Mouse (Mus musculus): ENCODE data around the gene Olfr1508.
"Not testable (repeated sequence)": the region's sequence is repeated elsewhere in the genome, so short reads cannot be mapped to it uniquely, and the experiment has no call there.

DNA sequence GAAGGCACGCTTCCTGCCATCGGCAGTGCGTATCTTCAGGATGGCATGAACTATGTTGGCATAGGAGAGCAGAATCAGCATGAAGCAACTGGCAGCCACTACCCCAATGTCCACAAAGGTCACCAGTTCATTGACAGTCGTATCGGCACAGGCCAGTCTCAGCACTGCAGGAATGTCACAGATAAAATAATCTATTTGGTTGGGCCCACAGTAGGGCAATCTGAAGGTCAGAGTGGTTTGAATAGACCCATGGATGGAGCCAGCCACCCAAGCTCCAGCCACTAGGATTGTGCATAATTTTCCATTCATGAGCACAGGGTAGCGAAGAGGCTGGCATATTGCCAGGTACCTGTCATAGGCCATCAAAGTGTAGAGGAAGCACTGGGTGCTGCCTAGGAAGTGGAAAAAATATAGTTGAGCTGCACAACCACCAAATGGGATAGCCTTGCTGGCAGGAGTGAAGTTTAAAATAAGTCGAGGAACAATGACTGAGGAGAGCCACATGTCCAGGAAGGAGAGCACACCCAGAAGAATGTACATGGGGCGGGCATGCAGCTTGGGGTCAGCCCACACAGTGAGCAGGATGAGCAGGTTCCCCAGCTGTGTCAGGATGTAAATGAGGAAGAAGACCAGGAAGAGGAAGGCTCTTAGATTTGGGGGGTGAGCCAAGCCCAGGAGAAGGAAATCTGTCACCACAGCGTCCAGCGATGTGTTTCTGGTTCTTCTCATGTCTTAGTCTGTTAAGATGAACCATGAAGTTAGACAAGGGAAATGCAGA, 57.0 kb downstream of the Olfr1508 start:
- TF ChIP-seq POLR2A (IDR thresholded peaks at IDR 0.05; ENCODE audit: control insufficient read depth, extremely low read depth, insufficient read depth, low read length, poor library complexity); CTCF (IDR thresholded peaks at IDR 0.05; ENCODE audit: borderline replicate concordance, control insufficient read depth, extremely low read depth, insufficient read depth, low read length, poor library complexity): not testable (repeated sequence)
